Mouse (Mus musculus) lung, embryonic 15.5 days (tissue): Measurements from ENCODE around the gene Nupl1. TPM values are rescaled to one million over a fixed set of nuclear protein-coding genes. Genes with fewer than 3 reads are reported as not detected.

ENCODE experiments used
- ATAC-seq: fragments of 200-750 bp; cut with Nextera tagmentation; 2 replicates; pipeline ENCODE4 v1.8.0; 2017; ENCODE audit warnings: moderate number of reproducible peaks, borderline replicate concordance; ENCODE audit not compliant: low FRiP score, low TSS enrichment; ENCODE audit errors: extremely low read depth
- H3K27ac ChIP-seq: fragments of 300-500 bp; sonication (generic); 2 replicates; pipeline ENCODE4 v1.5.1; 2015; ENCODE audit warnings: moderate library complexity, mild to moderate bottlenecking, inconsistent platforms
- H3K27me3 ChIP-seq: fragments of 300-500 bp; sonication (generic); 2 replicates; pipeline ENCODE4 v1.6.1; 2015; ENCODE audit warnings: inconsistent platforms
- H3K36me3 ChIP-seq: fragments of 300-500 bp; sonication (generic); 2 replicates; pipeline ENCODE4 v1.6.1; 2015; ENCODE audit warnings: inconsistent platforms
- H3K4me1 ChIP-seq: fragments of 300-500 bp; sonication (generic); 2 replicates; pipeline ENCODE4 v1.6.1; 2015; ENCODE audit warnings: inconsistent platforms
- H3K4me2 ChIP-seq: fragments of 300-500 bp; sonication (generic); 2 replicates; pipeline ENCODE4 v1.6.1; 2015; ENCODE audit warnings: inconsistent platforms, mild to moderate bottlenecking, moderate library complexity
- H3K4me3 ChIP-seq: fragments of 300-500 bp; sonication (generic); 2 replicates; pipeline ENCODE4 v1.5.1; 2015; ENCODE audit warnings: mild to moderate bottlenecking, inconsistent platforms
- H3K9ac ChIP-seq: fragments of 300-500 bp; sonication (generic); 2 replicates; pipeline ENCODE4 v1.6.1; 2015; ENCODE audit warnings: inconsistent platforms
- H3K9me3 ChIP-seq: fragments of 300-500 bp; sonication (generic); 2 replicates; pipeline ENCODE4 v1.6.1; 2016; ENCODE audit warnings: inconsistent platforms
- WGBS: fragments of 180-500 bp; shearing (Covaris S2); methylation state at CpG from one replicate; pipeline ENCODE4 v1.1.7; 2015; 5-methylcytosine and 5-hydroxymethylcytosine counted together
- polyA plus RNA-seq: library from polyadenylated mRNA; unstranded; fragments of >200 nt; fragmentation: Nextera tagmentation; extraction: Ambion mirVana; gene quantifications from 2 replicates; pipeline ENCODE4 v1.2.1, GENCODE M21; 2015

The Nupl1 gene
- polyA plus RNA-seq, 1 experiment from 2014 or later, result 0.05 TPM

GRCm38 (mm10) chr14:60216125-60216524 is 35.1 kb downstream of the Nupl1 start:
- H3K9ac ChIP-seq, result no peak overlapping the region
- H3K9me3 ChIP-seq, result no peaks in the 10 kb centered on the region
- H3K36me3 ChIP-seq, result peaks cover 22% of the 10 kb centered on the region
- no peak overlapping the region for H3K27ac ChIP-seq
- 86% methylated on average over 1 of the region's 1 CpGs for WGBS
- no peak overlapping the region for H3K4me2 ChIP-seq
- H3K4me1 ChIP-seq, result no peaks in the 10 kb centered on the region
- no peak overlapping the region for H3K4me3 ChIP-seq
- no peak for ATAC-seq
- H3K27me3 ChIP-seq, result no peaks in the 10 kb centered on the region

GRCm38 (mm10) chr14:60215000-60215399 is 36.2 kb downstream of the Nupl1 start:
- Histone ChIP-seq H3K36me3 (peaks cover 22% of the 10 kb centered on the region), H3K4me3 (no peak overlapping the region), H3K9me3 (no peaks in the 10 kb centered on the region), H3K9ac (no peak overlapping the region), H3K27me3 (no peaks in the 10 kb centered on the region), H3K4me2 (no peak overlapping the region), H3K27ac (no peak overlapping the region), H3K4me1 (no peaks in the 10 kb centered on the region)
- WGBS, result 86% methylated on average over 3 of the region's 3 CpGs
- no peak for ATAC-seq

GRCm38 (mm10) chr14:60214040-60214439 is 37.2 kb downstream of the Nupl1 start:
- 45% methylated on average over 1 of the region's 1 CpGs for WGBS
- ATAC-seq, result no peak

GRCm38 (mm10) chr14:60209166-60209565 is 42.1 kb downstream of the Nupl1 start:
- Histone ChIP-seq H3K27ac (no peak overlapping the region), H3K36me3 (no peaks in the 10 kb centered on the region), H3K4me3 (no peak overlapping the region), H3K4me1 (no peaks in the 10 kb centered on the region), H3K27me3 (no peaks in the 10 kb centered on the region), H3K9me3 (no peaks in the 10 kb centered on the region), H3K4me2 (no peak overlapping the region), H3K9ac (no peak overlapping the region)
- ATAC-seq, result no peak
- WGBS, result 75% methylated on average over 7 of the region's 7 CpGs

More at GRCm38 (mm10) chr14:60214040-60214439, 37.2 kb downstream of the Nupl1 start:
- Histone ChIP-seq H3K36me3 (peaks cover 14% of the 10 kb centered on the region), H3K27ac (no peak overlapping the region), H3K4me2 (no peak overlapping the region), H3K4me3 (no peak overlapping the region), H3K27me3 (no peaks in the 10 kb centered on the region), H3K9ac (no peak overlapping the region), H3K9me3 (no peaks in the 10 kb centered on the region), H3K4me1 (no peaks in the 10 kb centered on the region)

- no peak for ATAC-seq
These were observed 46.2 kb downstream of the Nupl1 start for GRCm38 (mm10) chr14:60204993-60205392.

GRCm38 (mm10) chr14:60196884-60197283 is 54.3 kb downstream of the Nupl1 start, which contains the start of gene Atp8a2:
Gene Atp8a2, minus strand, starts transcription at chr14:60197179.
- Histone ChIP-seq H3K9me3 (no peaks in the 10 kb centered on the region), H3K4me3 (no peak within 1 kb of the TSS), H3K36me3 (no peaks in the 10 kb centered on the region), H3K4me2 (no peak within 1 kb of the TSS), H3K9ac (no peak within 1 kb of the TSS), H3K4me1 (no peaks in the 10 kb centered on the region), H3K27me3 (no peaks in the 10 kb centered on the region), H3K27ac (no peak within 1 kb of the TSS)
- 54% methylated on average over 7 of the region's 7 CpGs for WGBS
- no peak for ATAC-seq

More at GRCm38 (mm10) chr14:60204993-60205392, 46.2 kb downstream of the Nupl1 start:
- H3K36me3 ChIP-seq, result no peaks in the 10 kb centered on the region
- H3K4me2 ChIP-seq, result no peak overlapping the region
- H3K9ac ChIP-seq, result no peak overlapping the region
- no peak overlapping the region for H3K27ac ChIP-seq
- H3K9me3 ChIP-seq, result no peaks in the 10 kb centered on the region
- 82% methylated on average over 6 of the region's 6 CpGs for WGBS
- no peak overlapping the region for H3K4me3 ChIP-seq
- H3K4me1 ChIP-seq, result no peaks in the 10 kb centered on the region
- H3K27me3 ChIP-seq, result no peaks in the 10 kb centered on the region

GRCm38 (mm10) chr14:60195999-60196398 is 55.2 kb downstream of the Nupl1 start:
- H3K4me1 ChIP-seq, result no peaks in the 10 kb centered on the region
- H3K36me3 ChIP-seq, result no peaks in the 10 kb centered on the region
- ATAC-seq, result no peak
- H3K9ac ChIP-seq, result no peak overlapping the region
- H3K27me3 ChIP-seq, result no peaks in the 10 kb centered on the region
- WGBS, result 72% methylated on average over 5 of the region's 5 CpGs
- no peaks in the 10 kb centered on the region for H3K9me3 ChIP-seq
- no peak overlapping the region for H3K4me3 ChIP-seq
- H3K27ac ChIP-seq, result no peak overlapping the region
- H3K4me2 ChIP-seq, result no peak overlapping the region

- Histone ChIP-seq H3K9ac (no peak overlapping the region), H3K36me3 (no peaks in the 10 kb centered on the region), H3K4me3 (no peak overlapping the region), H3K27me3 (no peaks in the 10 kb centered on the region), H3K4me1 (no peaks in the 10 kb centered on the region), H3K9me3 (no peaks in the 10 kb centered on the region), H3K27ac (no peak overlapping the region), H3K4me2 (no peak overlapping the region)
- ATAC-seq, result no peak
- WGBS, result 64% methylated on average over 1 of the region's 1 CpGs
These were observed 56.6 kb downstream of the Nupl1 start for GRCm38 (mm10) chr14:60194606-60195005.

- Histone ChIP-seq H3K36me3 (no peaks in the 10 kb centered on the region), H3K27ac (no peak overlapping the region), H3K27me3 (no peaks in the 10 kb centered on the region), H3K4me3 (no peak overlapping the region), H3K4me1 (no peaks in the 10 kb centered on the region), H3K9me3 (no peaks in the 10 kb centered on the region), H3K4me2 (no peak overlapping the region), H3K9ac (no peak overlapping the region)
- no peak for ATAC-seq
- WGBS, result 76% methylated on average over 5 of the region's 5 CpGs
These were observed 61.5 kb downstream of the Nupl1 start for GRCm38 (mm10) chr14:60189771-60190170.

- Histone ChIP-seq H3K4me2 (no peak overlapping the region), H3K4me3 (no peak overlapping the region), H3K27ac (no peak overlapping the region), H3K4me1 (no peaks in the 10 kb centered on the region), H3K36me3 (no peaks in the 10 kb centered on the region), H3K27me3 (no peaks in the 10 kb centered on the region), H3K9ac (no peak overlapping the region), H3K9me3 (no peaks in the 10 kb centered on the region)
- whole genome bisulfite sequencing, result 84% methylated on average over 5 of the region's 5 CpGs
- no peak for ATAC-seq
These were observed 62.9 kb downstream of the Nupl1 start for GRCm38 (mm10) chr14:60188201-60188825.

- Histone ChIP-seq H3K9me3 (no peaks in the 10 kb centered on the region), H3K9ac (no peak overlapping the region), H3K4me3 (no peak overlapping the region), H3K36me3 (no peaks in the 10 kb centered on the region), H3K4me2 (no peak overlapping the region), H3K4me1 (peaks cover 10% of the 10 kb centered on the region), H3K27ac (no peak overlapping the region), H3K27me3 (peaks cover 25% of the 10 kb centered on the region)
- no peak for ATAC-seq
- WGBS, result 91% methylated on average over 2 of the region's 2 CpGs
These were observed 69.9 kb downstream of the Nupl1 start for GRCm38 (mm10) chr14:60181306-60181705.

GRCm38 (mm10) chr14:60178571-60178955 is 72.7 kb downstream of the Nupl1 start:
- H3K4me3 ChIP-seq, result peak overlapping the region; percentile 63; the same call in 1 of the 2 replicates
- H3K9ac ChIP-seq, result no peak overlapping the region
- no peaks in the 10 kb centered on the region for H3K36me3 ChIP-seq
- no peak overlapping the region for H3K27ac ChIP-seq
- H3K27me3 ChIP-seq, result peaks cover 40% of the 10 kb centered on the region
- WGBS, result 13% methylated on average over 2 of the region's 2 CpGs
- no peak for ATAC-seq
- H3K4me2 ChIP-seq, result peak overlapping the region; percentile 8; the same call in 1 of the 2 replicates
- H3K4me1 ChIP-seq, result peaks cover 10% of the 10 kb centered on the region
- H3K9me3 ChIP-seq, result no peaks in the 10 kb centered on the region
